Mouse (Mus musculus) T-helper 17 cell (primary cell): Measurements from ENCODE around the gene Cacfd1.

Experiments
- in situ Hi-C, 2 experiments: fragments of 300-600 bp; cut with MboI, MseI; formaldehyde crosslinking; loops; 1 replicate in 1 of 2; 2 replicates in 1 of 2; pipeline ENCODE4 v1.15.1; 2025; ENCODE audit warnings: high pct_unique_total_duplicates in 2 of 2

Gene Cacfd1

GRCm38 (mm10) chr2:27070247-27070813 is 60.6 kb downstream of the Cacfd1 start:
- in situ Hi-C loops, result loop anchor here in 1 of 2 experiments (10.0 kb wide), 1 partner anchor 896 kb away; no protein-coding TSS in a partner anchor
